Mouse (Mus musculus): ENCODE results near the gene Slc4a1. TPM values are rescaled to one million over a fixed set of nuclear protein-coding genes. Genes with fewer than 3 reads are reported as not detected.
A peak's percentile ranks its signal among the peaks of the same experiment; 100 is the strongest.
"Not testable (repeated sequence)": the region's sequence is repeated elsewhere in the genome, so short reads cannot be mapped to it uniquely, and the experiment has no call there.

Slc4a1 gene
- 0.72 and 0.90 TPM in 2 replicates for polyA plus RNA-seq (2012; rRNA removed)

DNA sequence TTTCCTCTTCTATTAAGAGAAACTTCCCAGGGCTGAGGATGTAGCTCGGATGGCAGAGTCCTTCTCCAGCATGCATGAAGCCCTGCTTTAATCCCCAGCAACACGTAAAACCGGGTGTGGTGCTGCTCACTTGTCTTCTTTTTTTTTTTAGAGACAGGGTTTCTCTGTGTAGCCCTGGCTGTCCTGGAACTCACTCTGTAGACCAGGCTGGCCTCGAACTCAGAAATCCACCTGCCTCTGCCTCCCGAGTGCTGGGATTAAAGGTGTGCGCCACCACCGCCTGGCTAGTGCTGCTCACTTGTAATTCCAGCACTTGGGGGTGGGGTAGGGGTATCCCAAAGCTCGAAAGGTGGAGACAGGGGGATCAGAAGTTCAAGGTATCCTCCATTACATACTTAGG is at the start of gene Slc4a1:
Slc4a1 (minus strand) TSS at position 101 of the 400 bp plus-strand sequence.
- not testable (repeated sequence) for H3K4me1 ChIP-seq (ENCODE audit: control insufficient read depth, insufficient read depth, low read length); H3K27me3 ChIP-seq (ENCODE audit: control insufficient read depth, insufficient read depth, low read length); H3K27ac ChIP-seq (ENCODE audit: insufficient read depth, low read length); H3K4me3 ChIP-seq (replicated peaks; ENCODE audit: insufficient read depth, low read depth, low read length); DNase-seq
- 90% methylated on average over 8 of the region's 8 CpGs for WGBS

DNA sequence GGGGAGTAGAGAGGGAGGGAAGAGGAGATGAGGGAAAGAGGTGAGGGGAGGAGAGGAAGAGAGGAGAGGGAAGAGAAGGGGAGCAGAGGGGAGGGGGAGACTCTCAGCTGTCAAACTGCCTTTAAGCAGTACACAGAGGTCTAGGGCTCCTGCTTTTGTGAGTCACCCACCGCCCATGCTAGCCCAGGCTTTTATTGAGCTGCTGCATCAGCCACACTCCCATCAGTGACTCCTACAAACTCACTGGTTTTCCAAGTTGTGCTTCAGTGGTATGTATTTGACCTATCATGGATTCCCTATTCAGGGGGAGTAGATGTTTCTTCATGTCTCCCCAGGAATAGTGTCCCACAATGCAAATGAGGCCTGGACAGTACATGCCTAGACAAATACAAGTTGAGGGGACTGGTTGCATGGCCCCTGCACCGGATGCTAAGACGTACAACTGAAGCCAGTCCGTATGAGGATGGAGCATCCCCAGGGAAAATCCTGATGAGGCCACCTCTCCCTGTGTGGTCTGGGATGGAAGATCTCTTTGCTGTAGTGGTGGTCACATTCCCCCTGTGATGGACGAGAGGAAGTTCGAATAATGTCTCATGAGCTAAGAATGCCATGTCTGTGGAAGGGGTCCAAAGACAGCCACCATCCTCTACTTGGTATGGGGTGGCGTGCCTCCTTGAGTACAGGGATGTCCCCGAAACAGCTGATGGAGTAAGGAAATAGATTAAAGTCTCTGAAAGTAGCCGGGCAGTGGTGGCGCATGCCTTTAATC is 49.2 kb upstream of the Slc4a1 start:
- WGBS = 64% methylated on average over 10 of the region's 10 CpGs
- no peak for DNase-seq
- TF ChIP-seq CTCF (IDR thresholded peaks at IDR 0.05; ENCODE audit: borderline replicate concordance, insufficient read depth, low read depth, low read length) = no peak
- no peak for TF ChIP-seq POLR2A (IDR thresholded peaks at IDR 0.05; ENCODE audit: borderline replicate concordance, insufficient read depth, low read length)

DNA sequence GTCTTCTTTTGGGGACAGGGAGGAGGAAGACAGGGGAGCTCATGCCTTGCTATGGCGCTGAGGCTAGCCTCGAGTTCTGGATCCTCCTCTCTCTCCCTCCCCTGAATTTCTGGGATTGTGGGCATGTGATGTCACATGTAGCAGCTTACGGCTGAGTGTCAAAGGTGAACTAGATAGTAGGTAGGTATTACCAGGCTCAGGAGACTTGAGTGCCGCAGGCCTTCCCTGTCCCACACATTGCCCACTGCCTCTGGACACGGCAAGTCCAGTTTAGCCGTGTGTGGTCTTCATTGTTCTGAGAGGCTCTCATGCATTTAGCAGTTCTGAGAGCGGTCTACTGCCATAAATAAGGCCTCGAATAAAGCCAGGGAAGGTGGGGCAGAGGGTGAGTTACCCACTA is 47.1 kb upstream of the Slc4a1 start:
- H3K4me3 ChIP-seq (replicated peaks; ENCODE audit: insufficient read depth, low read depth, low read length) = no peak overlapping the region
- no peaks in the 10 kb centered on the region for H3K4me1 ChIP-seq (ENCODE audit: control insufficient read depth, insufficient read depth, low read length)
- no peak for DNase-seq
- H3K27ac ChIP-seq (ENCODE audit: insufficient read depth, low read length) = no peak overlapping the region
- 71% methylated on average over 8 of the region's 8 CpGs for WGBS
- no peak for TF ChIP-seq CTCF (IDR thresholded peaks at IDR 0.05; ENCODE audit: borderline replicate concordance, insufficient read depth, low read depth, low read length)
- TF ChIP-seq POLR2A (IDR thresholded peaks at IDR 0.05; ENCODE audit: borderline replicate concordance, insufficient read depth, low read length) = no peak
- no peaks in the 10 kb centered on the region for H3K27me3 ChIP-seq (ENCODE audit: control insufficient read depth, insufficient read depth, low read length)

More for the DNA sequence above, 49.2 kb upstream of the Slc4a1 start:
- H3K4me1 ChIP-seq (ENCODE audit: control insufficient read depth, insufficient read depth, low read length) = no peaks in the 10 kb centered on the region
- H3K4me3 ChIP-seq (replicated peaks; ENCODE audit: insufficient read depth, low read depth, low read length) = no peak overlapping the region
- H3K27me3 ChIP-seq (ENCODE audit: control insufficient read depth, insufficient read depth, low read length) = no peaks in the 10 kb centered on the region
- H3K27ac ChIP-seq (ENCODE audit: insufficient read depth, low read length) = no peak overlapping the region

DNA sequence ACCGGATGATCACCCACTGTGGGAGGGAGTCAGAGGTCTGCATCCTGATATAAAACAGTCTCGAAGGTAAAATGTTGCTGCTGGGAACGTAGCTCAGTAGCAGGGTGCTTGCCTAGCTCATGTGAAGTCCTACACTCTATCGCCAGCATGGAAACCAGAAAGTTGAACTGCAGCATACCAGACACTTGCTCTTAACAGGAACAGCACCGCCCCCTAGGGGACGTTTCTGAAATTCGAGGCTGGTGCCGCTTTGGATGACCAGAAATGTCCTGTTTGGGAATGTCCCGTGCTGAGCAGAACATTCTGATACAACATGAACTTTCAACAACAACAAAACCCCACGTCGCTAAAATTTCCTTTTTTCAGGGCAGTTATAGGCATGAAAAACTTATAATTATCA is 45.7 kb upstream of the Slc4a1 start:
- 2% methylated on average over 11 of the region's 11 CpGs for WGBS

DNA sequence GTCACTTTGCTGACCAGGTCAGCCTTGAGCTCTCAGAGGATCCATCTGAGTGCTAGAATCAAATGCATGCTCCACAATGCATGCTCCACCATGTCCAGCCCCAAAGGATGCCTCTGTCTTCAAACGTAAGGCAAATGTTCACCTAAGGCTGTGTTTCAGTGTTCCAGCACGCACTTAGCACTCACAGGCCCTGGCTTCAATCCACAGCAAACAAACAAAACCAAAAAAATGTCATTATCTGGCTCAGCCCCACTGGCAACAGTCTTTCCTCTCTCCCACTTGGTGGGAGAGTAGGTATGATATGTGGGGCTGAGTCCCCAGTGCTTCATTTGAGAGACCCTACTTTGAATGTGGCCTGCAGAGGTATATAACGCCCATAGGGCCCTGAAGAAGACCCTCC is 45.1 kb upstream of the Slc4a1 start:
- TF ChIP-seq POLR2A (IDR thresholded peaks at IDR 0.05; ENCODE audit: borderline replicate concordance, insufficient read depth, low read length) (no peak), CTCF (IDR thresholded peaks at IDR 0.05; ENCODE audit: borderline replicate concordance, insufficient read depth, low read depth, low read length) (no peak)
- Histone ChIP-seq H3K27ac (ENCODE audit: insufficient read depth, low read length) (no peak overlapping the region), H3K27me3 (ENCODE audit: control insufficient read depth, insufficient read depth, low read length) (no peaks in the 10 kb centered on the region), H3K4me3 (replicated peaks; ENCODE audit: insufficient read depth, low read depth, low read length) (no peak overlapping the region), H3K4me1 (ENCODE audit: control insufficient read depth, insufficient read depth, low read length) (0 out of 2 replicates have a peak, but pooled peaks cover 1% of the 10 kb centered on the region)
- 70% methylated on average over 3 of the region's 3 CpGs for WGBS
- no peak for DNase-seq

More for the DNA sequence above, 45.7 kb upstream of the Slc4a1 start:
- H3K4me3 ChIP-seq (replicated peaks; ENCODE audit: insufficient read depth, low read depth, low read length) = no peak overlapping the region
- peak; percentile 88 to 92 for DNase-seq
- TF ChIP-seq CTCF (IDR thresholded peaks at IDR 0.05; ENCODE audit: borderline replicate concordance, insufficient read depth, low read depth, low read length) (peak; percentile 97), POLR2A (IDR thresholded peaks at IDR 0.05; ENCODE audit: borderline replicate concordance, insufficient read depth, low read length) (no peak)
- H3K4me1 ChIP-seq (ENCODE audit: control insufficient read depth, insufficient read depth, low read length) = no peaks in the 10 kb centered on the region
- H3K27ac ChIP-seq (ENCODE audit: insufficient read depth, low read length) = no peak overlapping the region
- no peaks in the 10 kb centered on the region for H3K27me3 ChIP-seq (ENCODE audit: control insufficient read depth, insufficient read depth, low read length)

DNA sequence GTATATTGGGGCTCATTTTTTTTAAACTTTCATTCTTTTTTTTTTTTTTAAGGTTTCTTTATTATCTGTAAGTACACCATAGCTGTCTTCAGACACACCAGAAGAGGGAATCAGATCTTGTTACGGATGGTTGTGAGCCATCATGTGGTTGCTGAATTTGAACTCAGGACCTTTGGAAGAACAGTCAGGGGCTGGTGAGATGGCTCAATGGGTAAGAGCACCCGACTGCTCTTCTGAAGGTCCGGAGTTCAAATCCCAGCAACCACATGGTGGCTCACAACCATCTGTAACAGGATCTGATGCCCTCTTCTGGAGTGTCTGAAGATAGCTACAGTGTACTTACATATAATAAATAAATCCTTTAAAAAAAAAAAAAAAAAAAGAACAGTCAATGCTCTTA is 44.3 kb upstream of the Slc4a1 start:
- not testable (repeated sequence) for H3K27me3 ChIP-seq (ENCODE audit: control insufficient read depth, insufficient read depth, low read length); DNase-seq; H3K27ac ChIP-seq (ENCODE audit: insufficient read depth, low read length); H3K4me3 ChIP-seq (replicated peaks; ENCODE audit: insufficient read depth, low read depth, low read length); H3K4me1 ChIP-seq (ENCODE audit: control insufficient read depth, insufficient read depth, low read length)
- 85% methylated on average over 3 of the region's 3 CpGs for WGBS

DNA sequence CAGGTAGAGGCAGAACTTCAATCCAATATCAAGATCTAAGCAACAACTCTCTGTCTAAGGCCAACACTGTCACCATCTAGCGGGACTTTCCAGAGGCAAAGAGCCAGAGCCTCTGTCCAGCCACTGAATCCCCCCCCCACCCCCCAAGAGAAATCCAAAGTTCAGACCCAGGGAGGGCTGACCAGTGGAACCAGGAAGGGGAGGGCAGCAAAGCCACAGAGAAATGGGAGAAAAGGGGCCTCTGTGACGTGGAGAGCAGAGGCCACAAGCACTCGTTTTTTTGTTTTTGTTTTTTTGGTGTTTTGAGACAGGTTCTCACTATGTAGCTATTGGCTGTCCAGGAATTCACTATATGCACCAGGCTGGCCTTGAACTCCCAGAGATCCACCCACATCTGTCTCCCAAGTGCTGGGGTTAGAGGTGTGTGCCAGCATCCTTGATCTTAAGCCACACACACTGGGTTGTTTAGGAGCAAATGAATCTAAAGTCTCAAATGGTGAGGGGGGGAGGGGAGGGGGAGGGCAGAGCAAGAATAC is 43.9 kb upstream of the Slc4a1 start:
- H3K27me3 ChIP-seq (ENCODE audit: control insufficient read depth, insufficient read depth, low read length) = no peaks in the 10 kb centered on the region
- peaks cover 6% of the 10 kb centered on the region for H3K4me1 ChIP-seq (ENCODE audit: control insufficient read depth, insufficient read depth, low read length)
- TF ChIP-seq CTCF (IDR thresholded peaks at IDR 0.05; ENCODE audit: borderline replicate concordance, insufficient read depth, low read depth, low read length) = no peak
- no peak for TF ChIP-seq POLR2A (IDR thresholded peaks at IDR 0.05; ENCODE audit: borderline replicate concordance, insufficient read depth, low read length)
- 83% methylated on average over 3 of the region's 3 CpGs for WGBS
- H3K4me3 ChIP-seq (replicated peaks; ENCODE audit: insufficient read depth, low read depth, low read length) = no peak overlapping the region
- no peak overlapping the region for H3K27ac ChIP-seq (ENCODE audit: insufficient read depth, low read length)
- no peak for DNase-seq
